Mouse (Mus musculus) midbrain, embryonic 13.5 days (tissue): ENCODE results near the gene Frem1. TPM values are rescaled to one million over a fixed set of nuclear protein-coding genes. Genes with fewer than 3 reads are reported as not detected.

ENCODE experiments used
- ATAC-seq: fragments of 200-750 bp; cut with Nextera tagmentation; 2 replicates; pipeline ENCODE4 v1.8.0; 2017; ENCODE audit warnings: mild to moderate bottlenecking, moderate TSS enrichment, moderate library complexity
- H3K27ac ChIP-seq: fragments of 300-500 bp; sonication (generic); 2 replicates; pipeline ENCODE4 v1.5.1; 2015; ENCODE audit warnings: inconsistent platforms, mild to moderate bottlenecking, moderate library complexity
- H3K27me3 ChIP-seq: fragments of 300-500 bp; sonication (generic); 2 replicates; pipeline ENCODE4 v1.6.1; 2015; ENCODE audit warnings: mild to moderate bottlenecking, inconsistent platforms
- H3K36me3 ChIP-seq: fragments of 300-500 bp; sonication (generic); 2 replicates; pipeline ENCODE4 v1.6.1; 2015; ENCODE audit warnings: mild to moderate bottlenecking, inconsistent platforms
- H3K4me1 ChIP-seq: fragments of 300-500 bp; sonication (generic); replicated peaks from 2 replicates; pipeline ENCODE4 v1.6.1; 2015; ENCODE audit warnings: inconsistent platforms
- H3K4me2 ChIP-seq: fragments of 300-500 bp; sonication (generic); replicated peaks from 2 replicates; pipeline ENCODE4 v1.6.1; 2015; ENCODE audit warnings: moderate library complexity, mild to moderate bottlenecking, inconsistent platforms
- H3K4me3 ChIP-seq: fragments of 300-500 bp; sonication (generic); replicated peaks from 2 replicates; pipeline ENCODE4 v1.5.1; 2015; ENCODE audit warnings: mild to moderate bottlenecking, inconsistent platforms
- H3K9ac ChIP-seq: fragments of 300-500 bp; sonication (generic); replicated peaks from 2 replicates; pipeline ENCODE4 v1.6.1; 2015; ENCODE audit warnings: mild to moderate bottlenecking, inconsistent platforms
- H3K9me3 ChIP-seq: fragments of 300-500 bp; sonication (generic); 2 replicates; pipeline ENCODE4 v1.6.1; 2016; ENCODE audit warnings: mild to moderate bottlenecking, inconsistent platforms
- WGBS: fragments of 180-500 bp; shearing (Covaris S2); methylation state at CpG from one replicate; pipeline ENCODE4 v1.1.7; 2015; 5-methylcytosine and 5-hydroxymethylcytosine counted together
- polyA plus RNA-seq: library from polyadenylated mRNA; unstranded; fragments of >200 nt; fragmentation: Nextera tagmentation; extraction: Ambion mirVana; gene quantifications from 2 replicates; pipeline ENCODE4 v1.2.1, GENCODE M21; 2015

The Frem1 gene
- polyA plus RNA-seq, 1 experiment from 2014 or later = 2.8 TPM

DNA sequence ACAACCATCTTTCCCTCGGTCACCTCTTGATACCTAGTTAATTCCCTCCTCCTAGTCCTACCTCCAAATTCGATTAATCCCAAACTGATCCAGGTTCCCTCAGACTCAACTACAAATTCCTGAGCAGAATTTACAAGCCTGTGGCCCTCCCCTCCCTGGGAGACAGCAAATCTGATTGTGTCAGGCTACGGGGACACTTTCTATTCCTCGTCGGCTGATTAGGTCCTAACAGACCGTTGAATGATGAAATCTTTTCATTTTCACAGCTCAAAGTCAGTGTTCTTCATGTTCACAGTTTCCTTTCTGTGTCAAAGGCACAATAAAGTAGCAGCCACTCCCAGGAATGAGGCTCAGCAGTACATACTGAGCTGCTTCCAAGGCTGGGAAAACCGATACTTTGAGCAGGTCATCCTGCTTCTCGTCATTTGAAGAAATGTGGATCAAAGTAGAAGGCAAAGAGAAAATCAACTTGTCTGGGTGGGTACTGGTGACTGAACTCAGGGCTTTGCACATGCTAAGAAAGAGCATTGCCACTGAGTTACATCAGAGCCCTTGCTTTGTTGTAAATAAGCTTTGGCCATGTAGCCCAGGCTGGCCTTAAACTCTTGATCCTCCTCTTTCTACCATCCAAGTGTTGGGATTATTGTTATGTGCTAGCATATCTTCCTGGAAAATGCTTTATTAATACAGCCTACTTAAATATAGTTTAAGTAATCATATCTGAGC, 187.0 kb downstream of the Frem1 start:
- H3K27me3 ChIP-seq = no peaks in the 10 kb centered on the region
- WGBS = 79% methylated on average over 8 of the region's 8 CpGs

GRCm38 (mm10) chr4:82863316-82863715, 188.8 kb downstream of the Frem1 start:
- H3K36me3 ChIP-seq = no peaks in the 10 kb centered on the region
- H3K4me3 ChIP-seq = no peak overlapping the region
- H3K4me1 ChIP-seq = peaks cover 8% of the 10 kb centered on the region
- WGBS = 82% methylated on average over 8 of the region's 8 CpGs
- no peaks in the 10 kb centered on the region for H3K27me3 ChIP-seq
- H3K9me3 ChIP-seq = no peaks in the 10 kb centered on the region
- no peak for ATAC-seq
- H3K4me2 ChIP-seq = no peak overlapping the region
- no peak overlapping the region for H3K27ac ChIP-seq
- H3K9ac ChIP-seq = no peak overlapping the region

More for the DNA sequence above, 187.0 kb downstream of the Frem1 start:
- Histone ChIP-seq H3K27ac (no peak overlapping the region), H3K9me3 (no peaks in the 10 kb centered on the region), H3K4me2 (no peak overlapping the region), H3K9ac (no peak overlapping the region), H3K4me1 (no peaks in the 10 kb centered on the region), H3K4me3 (no peak overlapping the region), H3K36me3 (no peaks in the 10 kb centered on the region)
- ATAC-seq = no peak

GRCm38 (mm10) chr4:82861451-82861850, 190.7 kb downstream of the Frem1 start:
- peaks cover 16% of the 10 kb centered on the region for H3K4me1 ChIP-seq
- no peak overlapping the region for H3K4me3 ChIP-seq
- no peaks in the 10 kb centered on the region for H3K27me3 ChIP-seq
- no peak overlapping the region for H3K9ac ChIP-seq
- WGBS = 96% methylated on average over 2 of the region's 2 CpGs
- no peak for ATAC-seq
- H3K27ac ChIP-seq = no peak overlapping the region
- no peaks in the 10 kb centered on the region for H3K36me3 ChIP-seq
- no peaks in the 10 kb centered on the region for H3K9me3 ChIP-seq
- H3K4me2 ChIP-seq = no peak overlapping the region

- Histone ChIP-seq H3K27ac (no peak overlapping the region), H3K27me3 (no peaks in the 10 kb centered on the region)
These were observed 191.6 kb downstream of the Frem1 start for GRCm38 (mm10) chr4:82860566-82860965.

DNA sequence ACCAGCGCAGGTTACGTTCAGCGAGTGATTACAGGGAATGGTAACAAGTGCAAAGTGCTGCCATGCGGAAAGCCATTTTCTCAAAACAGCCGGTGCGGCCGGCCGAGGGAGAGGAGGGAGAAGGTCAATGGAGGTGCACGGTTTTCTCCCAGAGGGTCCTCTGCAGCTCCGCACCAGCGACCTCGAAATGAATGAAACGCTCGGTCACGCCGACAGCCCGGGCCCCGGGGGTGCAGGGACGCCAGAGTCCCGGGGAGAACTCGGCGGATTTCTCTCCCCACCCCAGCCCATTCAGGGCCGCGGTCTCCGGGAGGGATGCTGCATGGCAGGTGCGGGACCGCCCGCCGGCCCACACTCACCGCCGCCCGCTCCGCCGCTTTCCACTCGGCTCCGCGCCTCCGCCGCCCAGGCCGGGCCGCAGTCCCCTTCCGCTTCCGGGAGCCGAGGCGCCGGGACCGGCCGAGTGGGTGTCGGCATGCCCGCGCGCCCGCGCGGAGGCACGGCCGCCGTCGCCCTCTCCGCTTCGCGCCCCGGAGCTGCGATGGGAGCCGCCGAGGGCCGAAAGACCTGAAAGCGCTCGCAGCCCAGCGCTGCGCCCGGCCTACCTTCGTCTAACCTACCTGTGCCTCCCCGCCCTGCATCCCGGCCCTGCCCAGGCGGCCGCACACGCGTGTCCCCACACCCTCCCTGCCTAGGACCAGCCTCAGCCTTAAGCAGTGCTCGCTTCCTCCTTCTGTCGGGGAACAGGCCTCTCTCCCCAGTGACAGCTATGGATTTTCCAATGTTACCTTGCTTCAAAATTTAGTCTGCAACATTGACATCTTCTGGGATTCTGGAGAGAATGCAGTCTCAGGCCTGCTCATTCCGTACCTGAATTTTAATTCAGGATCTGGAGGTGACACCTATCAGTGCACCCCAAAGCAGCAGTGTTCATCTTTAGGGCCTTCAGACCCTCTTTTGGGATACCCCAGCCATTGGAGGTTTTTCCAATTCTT, 192.7 kb downstream of the Frem1 start, which contains the start of gene Zdhhc21:
Gene Zdhhc21, minus strand, starts transcription at position 828 of the 995 bp plus-strand sequence.
- H3K9me3 ChIP-seq = no peaks in the 10 kb centered on the region
- ATAC-seq = peak; percentile 94
- no peaks in the 10 kb centered on the region for H3K27me3 ChIP-seq
- H3K4me3 ChIP-seq = peak within 1 kb of the TSS; percentile 72
- peak within 1 kb of the TSS; percentile 85 for H3K27ac ChIP-seq
- no peaks in the 10 kb centered on the region for H3K36me3 ChIP-seq
- H3K4me2 ChIP-seq = peak within 1 kb of the TSS; percentile 54
- peak within 1 kb of the TSS; percentile 87 for H3K9ac ChIP-seq
- WGBS = under 1% methylated on average over 47 of the region's 82 CpGs
- H3K4me1 ChIP-seq = peaks cover 22% of the 10 kb centered on the region

More at GRCm38 (mm10) chr4:82860566-82860965, 191.6 kb downstream of the Frem1 start:
- Histone ChIP-seq H3K9me3 (no peaks in the 10 kb centered on the region), H3K9ac (no peak overlapping the region), H3K4me1 (peaks cover 22% of the 10 kb centered on the region), H3K4me2 (no peak overlapping the region), H3K36me3 (no peaks in the 10 kb centered on the region), H3K4me3 (no peak overlapping the region)
- no peak for ATAC-seq
- 40% methylated on average over 3 of the region's 3 CpGs for WGBS

GRCm38 (mm10) chr4:82858431-82859010, 193.6 kb downstream of the Frem1 start:
- Histone ChIP-seq H3K4me2 (peak overlapping the region; percentile 54), H3K36me3 (no peaks in the 10 kb centered on the region), H3K4me1 (peaks cover 22% of the 10 kb centered on the region), H3K27me3 (no peaks in the 10 kb centered on the region), H3K4me3 (peak overlapping the region; percentile 72), H3K27ac (peak overlapping the region; percentile 85), H3K9ac (peak overlapping the region; percentile 87), H3K9me3 (no peaks in the 10 kb centered on the region)
- ATAC-seq = no peak
- 26% methylated on average over 4 of the region's 4 CpGs for WGBS

DNA sequence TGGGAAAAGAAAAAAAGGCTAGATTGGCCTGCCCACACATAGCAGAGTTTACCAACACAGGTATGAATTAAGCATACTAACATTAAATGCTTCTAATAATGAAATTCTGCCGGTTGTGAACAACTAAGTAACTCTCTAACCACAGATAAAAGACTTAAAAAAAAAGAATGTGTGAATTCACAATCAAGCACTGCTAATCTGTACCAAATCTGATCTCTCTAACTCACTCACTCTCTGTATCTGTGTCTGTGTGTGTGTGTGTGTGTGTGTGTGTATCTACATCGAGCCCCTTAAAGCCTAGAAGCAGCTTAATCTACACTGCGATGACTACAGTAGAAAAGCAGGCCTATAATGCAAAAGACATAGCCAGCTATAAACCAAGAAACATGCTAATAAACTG, 195.2 kb downstream of the Frem1 start:
- Histone ChIP-seq H3K9me3 (no peaks in the 10 kb centered on the region), H3K27me3 (no peaks in the 10 kb centered on the region), H3K4me3 (no peak overlapping the region), H3K4me1 (peaks cover 22% of the 10 kb centered on the region), H3K4me2 (no peak overlapping the region), H3K27ac (no peak overlapping the region), H3K36me3 (peaks cover 6% of the 10 kb centered on the region; the same call in 1 of the 2 replicates), H3K9ac (no peak overlapping the region)
- ATAC-seq = no peak
- WGBS = 93% methylated on average over 3 of the region's 3 CpGs

GRCm38 (mm10) chr4:82853809-82854208, 198.3 kb downstream of the Frem1 start:
- H3K4me3 ChIP-seq = no peak overlapping the region

DNA sequence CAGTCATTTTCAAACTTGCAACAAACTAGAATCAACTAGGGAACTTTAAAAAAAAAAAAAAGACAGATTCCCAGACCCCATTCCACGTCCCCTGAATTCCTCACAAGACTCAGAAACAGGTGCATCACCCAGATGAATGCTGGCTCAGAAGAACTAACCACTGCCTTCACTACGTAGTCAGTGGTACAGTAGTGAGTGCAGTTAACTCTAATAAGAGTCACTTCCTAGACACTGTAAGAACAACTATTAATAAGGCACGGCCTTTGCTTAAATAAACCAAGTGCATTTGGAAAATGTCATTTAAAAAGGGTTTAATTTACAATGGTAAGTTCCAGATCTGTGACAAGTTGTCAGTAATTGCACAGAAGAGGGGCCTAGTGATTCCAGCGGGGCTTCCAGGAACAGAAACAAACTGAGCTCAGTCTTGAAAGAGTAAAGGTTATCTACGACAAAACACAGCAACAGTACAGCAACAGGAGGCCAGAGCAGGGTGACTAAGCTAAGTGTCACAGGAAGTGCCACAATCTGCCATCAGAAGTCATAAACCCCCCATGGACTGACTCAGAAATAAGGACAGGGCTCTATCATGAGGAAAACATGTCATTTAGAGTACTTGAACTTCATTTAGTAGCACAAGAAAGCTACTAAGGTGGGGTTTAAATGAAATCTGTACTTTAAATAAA, 203.4 kb downstream of the Frem1 start:
- 54% methylated on average over 5 of the region's 5 CpGs for WGBS
- Histone ChIP-seq H3K9ac (no peak overlapping the region), H3K4me1 (no peaks in the 10 kb centered on the region), H3K27me3 (no peaks in the 10 kb centered on the region), H3K9me3 (no peaks in the 10 kb centered on the region), H3K4me2 (no peak overlapping the region), H3K4me3 (no peak overlapping the region), H3K27ac (no peak overlapping the region), H3K36me3 (peaks cover 13% of the 10 kb centered on the region; the same call in 1 of the 2 replicates)
- no peak for ATAC-seq

More at GRCm38 (mm10) chr4:82853809-82854208, 198.3 kb downstream of the Frem1 start:
- Histone ChIP-seq H3K27ac (no peak overlapping the region), H3K9ac (no peak overlapping the region), H3K4me1 (peaks cover 19% of the 10 kb centered on the region), H3K27me3 (no peaks in the 10 kb centered on the region), H3K36me3 (peaks cover 6% of the 10 kb centered on the region; the same call in 1 of the 2 replicates), H3K4me2 (no peak overlapping the region), H3K9me3 (no peaks in the 10 kb centered on the region)
- 84% methylated on average over 2 of the region's 2 CpGs for WGBS
- ATAC-seq = no peak
